Mouse (Mus musculus) left cerebral cortex, postnatal 10 days (tissue): Measurements from ENCODE around the gene Olfr1301. TPM values are rescaled to one million over a fixed set of nuclear protein-coding genes. Genes with fewer than 3 reads are reported as not detected.

Experiments used
- DNase-seq, 2 experiments: peaks; one replicate each; pipeline ENCODE4 v3.0.0; 2021 to 2022; ENCODE audit warnings: low spot score in 2 of 2, mixed read lengths in 1 of 2; ENCODE audit errors: extremely low spot score in 1 of 2
- intact Hi-C: fragments of 180-260 bp; cut with DNase I; formaldehyde crosslinking; loops from one replicate; pipeline ENCODE4 v1.15.1; 2025
- total RNA-seq, 2 experiments: library from RNA; stranded (reverse); gene quantifications; 2 replicates each; pipeline ENCODE4 v1.2.3; 2021

Gene Olfr1301
- not detected for total RNA-seq

GRCm38 (mm10) chr2:111750706-111751105 lies at the start of gene Olfr1301:
Olfr1301 (plus strand) TSS chr2:111751006.
- DNase-seq, result no peak
- intact Hi-C loops, result no loop called here

- intact Hi-C loops, result no loop called here
- DNase-seq, result no peak
Observed at GRCm38 (mm10) chr2:111726739-111727138, 24.1 kb upstream of the Olfr1301 start.

GRCm38 (mm10) chr2:111777129-111777528 lies 26.3 kb downstream of the Olfr1301 start, which contains the start of gene Olfr1302:
Olfr1302 (plus strand) TSS chr2:111777429.
- DNase-seq, result no peak
- intact Hi-C loops, result no loop called here

Other genes starting within 250 kb of the Olfr1301 start
- not detected for gene Olfr1293-ps, start 225.8 kb upstream of the Olfr1301 start, total RNA-seq
- gene Olfr1294, start 210.7 kb upstream of the Olfr1301 start, total RNA-seq, result not detected
- gene Olfr1295, start 181.3 kb upstream of the Olfr1301 start, total RNA-seq, result not detected
- gene Olfr1297, start 124.5 kb upstream of the Olfr1301 start, total RNA-seq, result not detected
- gene Olfr1298, start 101.8 kb upstream of the Olfr1301 start, total RNA-seq, result not detected
- not detected for gene Olfr1299, start 89.6 kb upstream of the Olfr1301 start, total RNA-seq
- not detected for gene Olfr1302, start 26.4 kb downstream of the Olfr1301 start, total RNA-seq
- gene Olfr1303, start 69.3 kb downstream of the Olfr1301 start, total RNA-seq, result not detected
- gene Olfr1305, start 126.1 kb downstream of the Olfr1301 start, total RNA-seq, result not detected
- not detected for gene Olfr1306, start 165.3 kb downstream of the Olfr1301 start, total RNA-seq
- under 1 TPM in 1 of 2 experiments, not detected in 1; 0.04 TPM for gene Olfr1307, start 198.4 kb downstream of the Olfr1301 start, total RNA-seq
- gene Olfr1308, start 213.9 kb downstream of the Olfr1301 start, total RNA-seq, result not detected
- gene Olfr1309, start 239.3 kb downstream of the Olfr1301 start, total RNA-seq, result not detected